Comparison of ENCODE assay signal across 8 mouse cellular contexts in the genomic region with DNA sequence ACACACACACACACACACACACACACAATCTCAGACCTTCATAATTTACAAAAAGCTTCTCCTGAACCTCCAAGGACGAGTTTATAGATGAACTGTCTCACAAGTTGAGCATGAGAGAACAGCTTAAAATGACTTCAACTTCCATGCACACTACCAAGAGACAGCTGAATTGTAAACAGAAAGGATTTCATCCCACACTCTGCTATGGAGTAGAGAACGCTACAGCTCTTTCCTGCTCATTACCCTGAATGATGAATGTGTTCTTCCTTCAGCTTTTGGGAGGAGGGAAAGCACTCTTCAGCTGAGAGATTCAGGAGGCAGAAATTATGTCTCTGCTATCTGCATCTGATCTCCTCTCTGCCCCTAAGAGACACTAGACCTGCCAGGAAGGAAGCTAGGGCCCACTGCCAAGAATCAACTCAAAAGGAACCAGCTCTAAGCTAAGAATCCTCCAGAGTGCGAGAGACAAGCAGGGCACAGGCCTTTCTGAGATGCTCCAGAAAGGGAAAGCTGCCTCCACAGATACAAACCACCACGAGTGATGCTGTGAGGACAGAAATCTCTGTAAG.
DNase-seq lines count a peak whose midpoint lies in the region; ATAC-seq and TF ChIP-seq lines count a peak whose summit lies in the region.

No protein-coding gene starts in this region.

- peaks cover 18% of the 10 kb centered on the region for H3K4me1 ChIP-seq in lung, embryonic 16.5 days (replicated peaks; ENCODE audit: control insufficient read depth, insufficient read depth, low read length)
- no peaks in the 10 kb centered on the region for H3K4me1 ChIP-seq in lung, adult 2 months (ENCODE audit: control insufficient read depth, insufficient read depth, low read length)

- peak; percentile 28 for DNase-seq in adrenal gland, postnatal 36 days
- no peak for DNase-seq in adrenal gland, postnatal 25 days
- no peak for DNase-seq in lung, adult 2 months
- peak; percentile 14 for DNase-seq in gastrocnemius, postnatal 14 days
- DNase-seq in lung, postnatal 10 days = peak; percentile 54
- no peak for DNase-seq in layer of hippocampus, postnatal 25 days (ENCODE audit: extremely low spot score in 1 of 2, low spot score in 1 of 2)

- no peak for TF ChIP-seq POLR2A in lung, adult 2 months (IDR thresholded peaks at IDR 0.05; ENCODE audit: borderline replicate concordance, extremely low read depth, low read depth, low read length)

- no peaks in the 10 kb centered on the region for H3K9me3 ChIP-seq in lung, embryonic 16.5 days (ENCODE audit: control insufficient read depth, low read length)

- no peak overlapping the region for H3K4me2 ChIP-seq in lung, embryonic 16.5 days (ENCODE audit: low read depth, low read length)

- no peaks in the 10 kb centered on the region for H3K36me3 ChIP-seq in lung, embryonic 16.5 days (ENCODE audit: control insufficient read depth, insufficient read depth, low read length)

- WGBS in lung, embryonic 16.5 days = 24% methylated on average over 4 of the region's 4 CpGs
- 24% methylated on average over 4 of the region's 4 CpGs for WGBS in lung, adult 2 months

- H3K27ac ChIP-seq in lung, embryonic 16.5 days (ENCODE audit: low read length) = peak overlapping the region; percentile 36; the same call in 1 of the 2 replicates

- intact Hi-C loops in gastrocnemius, postnatal 14 days (cut with DNase I; ENCODE audit: low total_unique reads) = no loop called here

- H3K9ac ChIP-seq in lung, embryonic 16.5 days (ENCODE audit: low read length) = no peak overlapping the region

- H3K4me3 ChIP-seq in lung, embryonic 16.5 days (ENCODE audit: low read length) = no peak overlapping the region
- no peak overlapping the region for H3K4me3 ChIP-seq in lung, adult 2 months (replicated peaks; ENCODE audit: extremely low read depth, low read depth, low read length)

- TF ChIP-seq CTCF in lung, adult 2 months (IDR thresholded peaks at IDR 0.05; ENCODE audit: insufficient read depth, low read length) = no peak

- ATAC-seq in lung, embryonic 16.5 days (ENCODE audit: low read depth) = peak; percentile 67
- no peak for ATAC-seq in inflammation-experienced regulatory T-cells, adult 6 months

- H3K27me3 ChIP-seq in lung, embryonic 16.5 days (ENCODE audit: control insufficient read depth, insufficient read depth, low read depth, low read length) = no peaks in the 10 kb centered on the region

Comparison
In these comparisons a context has a peak if more than half of its experiments do, and no peak if none do; other contexts are left out.
1. DNase-seq: peak in adrenal gland, postnatal 36 days (2 of 2), gastrocnemius, postnatal 14 days (single experiment) and lung, postnatal 10 days (single experiment); none in adrenal gland, postnatal 25 days (single experiment), lung, adult 2 months (single experiment) and layer of hippocampus, postnatal 25 days (0 of 2).